Mouse (Mus musculus): ENCODE results near the gene Tnfsf11. TPM values are rescaled to one million over a fixed set of nuclear protein-coding genes. Genes with fewer than 3 reads are reported as not detected.
A peak's percentile ranks its signal among the peaks of the same experiment; 100 is the strongest.

Tnfsf11 gene
- total RNA-seq (2021): not detected
- long read RNA-seq, experiment 1: 0 reads
- long read RNA-seq, experiment 2: 0 reads

- no peak for DNase-seq (ENCODE audit: low spot score in 2 of 2)
Observed at GRCm38 (mm10) chr14:78307286-78308237, at the start of gene Tnfsf11. TSS of gene Tnfsf11 (minus strand) at chr14:78308043.

- DNase-seq (ENCODE audit: low spot score in 2 of 2): no peak
Observed at GRCm38 (mm10) chr14:78356764-78357163, 48.9 kb upstream of the Tnfsf11 start.

GRCm38 (mm10) chr14:78355381-78355780, 47.5 kb upstream of the Tnfsf11 start:
- no peak for DNase-seq (ENCODE audit: low spot score in 2 of 2)

GRCm38 (mm10) chr14:78352865-78353264, 45.0 kb upstream of the Tnfsf11 start:
- DNase-seq (ENCODE audit: low spot score in 2 of 2): peak in 1 of 2 experiments; percentile 17

- DNase-seq (ENCODE audit: low spot score in 2 of 2): no peak
Observed at GRCm38 (mm10) chr14:78351544-78351943, 43.7 kb upstream of the Tnfsf11 start.

- DNase-seq (ENCODE audit: low spot score in 2 of 2): no peak
Observed at GRCm38 (mm10) chr14:78347715-78348114, 39.9 kb upstream of the Tnfsf11 start.

- DNase-seq (ENCODE audit: low spot score in 2 of 2): no peak
Observed at GRCm38 (mm10) chr14:78343007-78343406, 35.2 kb upstream of the Tnfsf11 start.

GRCm38 (mm10) chr14:78342146-78342545, 34.3 kb upstream of the Tnfsf11 start:
- DNase-seq (ENCODE audit: low spot score in 2 of 2): no peak

GRCm38 (mm10) chr14:78333341-78333740, 25.5 kb upstream of the Tnfsf11 start:
- DNase-seq (ENCODE audit: low spot score in 2 of 2): no peak

- DNase-seq (ENCODE audit: low spot score in 2 of 2): no peak
Observed at GRCm38 (mm10) chr14:78331368-78331767, 23.5 kb upstream of the Tnfsf11 start.

- no peak for DNase-seq (ENCODE audit: low spot score in 2 of 2)
Observed at GRCm38 (mm10) chr14:78330576-78331300, 22.9 kb upstream of the Tnfsf11 start.

GRCm38 (mm10) chr14:78329765-78330451, 22.1 kb upstream of the Tnfsf11 start:
- no peak for DNase-seq (ENCODE audit: low spot score in 2 of 2)

- DNase-seq (ENCODE audit: low spot score in 2 of 2): no peak
Observed at GRCm38 (mm10) chr14:78323356-78323755, 15.5 kb upstream of the Tnfsf11 start.

- DNase-seq (ENCODE audit: low spot score in 2 of 2): no peak
Observed at GRCm38 (mm10) chr14:78322916-78323315, 15.1 kb upstream of the Tnfsf11 start.

- no peak for DNase-seq (ENCODE audit: low spot score in 2 of 2)
Observed at GRCm38 (mm10) chr14:78320248-78320647, 12.4 kb upstream of the Tnfsf11 start.

GRCm38 (mm10) chr14:78319580-78319979, 11.7 kb upstream of the Tnfsf11 start:
- no peak for DNase-seq (ENCODE audit: low spot score in 2 of 2)

GRCm38 (mm10) chr14:78319000-78319399, 11.2 kb upstream of the Tnfsf11 start:
- no peak for DNase-seq (ENCODE audit: low spot score in 2 of 2)

- no peak for DNase-seq (ENCODE audit: low spot score in 2 of 2)
Observed at GRCm38 (mm10) chr14:78317623-78318022, 9.8 kb upstream of the Tnfsf11 start.

- no peak for DNase-seq (ENCODE audit: low spot score in 2 of 2)
Observed at GRCm38 (mm10) chr14:78300914-78301313, 6.9 kb downstream of the Tnfsf11 start.

- DNase-seq (ENCODE audit: low spot score in 2 of 2): no peak
Observed at GRCm38 (mm10) chr14:78292687-78293086, 15.2 kb downstream of the Tnfsf11 start.

- DNase-seq (ENCODE audit: low spot score in 2 of 2): no peak
Observed at GRCm38 (mm10) chr14:78289912-78290523, 17.8 kb downstream of the Tnfsf11 start.

All from adrenal gland, adult 18-20 months (tissue).